Mouse (Mus musculus) heart, adult 8-10 months (tissue): Measurements from ENCODE around the gene Gpr171. TPM values are rescaled to one million over a fixed set of nuclear protein-coding genes. Genes with fewer than 3 reads are reported as not detected.
"Not testable (repeated sequence)": the region's sequence is repeated elsewhere in the genome, so short reads cannot be mapped to it uniquely, and the experiment has no call there.

Experiments
- DNase-seq: peaks from one replicate; pipeline ENCODE4 v3.0.0; 2022; ENCODE audit warnings: low spot score
- total RNA-seq, 4 experiments: library from RNA; stranded (reverse); gene quantifications; 2 replicates each; pipeline ENCODE4 v1.2.4; 2022

Gpr171 gene
- total RNA-seq: under 1 TPM in 2 of 4 experiments, not detected in 2; 0.13 to 0.23 TPM

DNA sequence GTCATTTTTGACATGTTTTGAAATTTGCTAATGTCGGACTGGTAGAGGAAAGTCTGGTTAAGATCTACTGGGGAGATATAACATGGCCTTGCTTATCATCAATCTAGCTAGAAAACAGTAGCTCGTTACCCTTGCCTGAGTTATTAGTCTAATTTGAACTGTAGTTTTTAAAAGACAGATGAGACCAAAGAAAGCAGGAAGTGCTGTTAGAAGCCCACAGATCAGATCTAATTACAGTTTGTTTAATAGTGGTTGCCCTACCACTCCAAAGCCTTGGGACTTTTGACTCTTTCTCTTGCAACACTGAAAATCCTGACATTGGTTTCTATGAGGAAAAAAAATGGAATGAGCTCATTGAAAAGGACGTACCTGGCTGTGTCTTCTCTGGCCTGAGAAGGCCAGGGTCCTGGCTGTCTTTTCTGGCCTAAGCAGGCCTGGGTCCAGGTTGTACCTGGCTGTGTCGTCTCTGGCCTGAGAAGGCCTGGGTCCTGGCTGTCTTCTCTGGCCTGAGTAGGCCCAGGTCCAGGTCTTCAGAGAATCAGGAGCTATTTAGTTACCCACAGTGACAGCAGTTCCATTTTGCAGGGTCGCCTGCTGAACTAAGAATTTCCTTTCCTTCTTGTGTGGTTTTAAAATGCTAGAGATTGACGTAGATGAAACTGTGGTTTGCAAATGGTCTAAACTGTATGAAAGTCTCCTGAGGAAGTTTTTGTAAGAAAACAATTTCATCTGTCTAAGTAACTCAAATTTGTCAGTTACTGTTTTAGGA lies at the start of gene Gpr171:
Gene Gpr171 (minus strand): TSS at position 604 of the 769 bp plus-strand sequence.
- DNase-seq: no peak

DNA sequence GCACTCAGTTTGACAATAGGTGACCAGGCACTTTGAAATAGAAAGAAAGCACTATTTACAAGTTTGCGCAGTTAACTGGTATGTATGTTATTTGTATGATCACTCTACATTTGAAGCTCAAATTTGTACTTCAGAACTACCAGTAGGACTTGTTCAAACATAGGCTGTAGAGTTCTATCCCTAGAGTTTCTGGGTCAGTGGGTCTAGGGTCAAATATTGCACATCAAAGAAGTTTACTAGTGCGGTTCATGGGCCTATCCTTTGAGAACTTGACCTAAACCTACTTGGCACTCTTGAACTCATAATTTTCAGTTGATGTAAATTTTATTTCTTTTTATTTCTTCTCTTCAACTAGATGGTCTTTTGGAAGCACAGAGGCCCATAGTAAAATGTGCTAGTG lies 49.0 kb upstream of the Gpr171 start:
- no peak for DNase-seq

DNA sequence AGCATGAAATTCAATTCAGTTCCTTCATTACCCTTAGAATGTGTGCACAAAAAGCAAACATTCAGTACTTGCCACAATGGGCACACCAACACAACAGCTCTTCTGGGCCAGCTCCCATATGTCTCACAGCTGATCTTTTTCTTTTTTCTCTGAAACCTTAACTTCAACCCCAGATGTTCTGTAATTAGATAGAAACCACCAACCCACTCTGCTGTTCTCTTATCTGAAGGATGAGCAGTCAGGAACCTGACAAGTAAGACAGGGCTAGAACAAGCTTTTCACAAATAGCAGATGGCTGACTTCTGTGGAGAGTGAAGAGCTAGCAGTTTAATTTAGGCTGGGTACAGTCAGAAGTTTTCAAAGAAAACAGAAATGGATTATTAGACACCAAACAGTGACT lies 48.0 kb upstream of the Gpr171 start:
- no peak for DNase-seq

DNA sequence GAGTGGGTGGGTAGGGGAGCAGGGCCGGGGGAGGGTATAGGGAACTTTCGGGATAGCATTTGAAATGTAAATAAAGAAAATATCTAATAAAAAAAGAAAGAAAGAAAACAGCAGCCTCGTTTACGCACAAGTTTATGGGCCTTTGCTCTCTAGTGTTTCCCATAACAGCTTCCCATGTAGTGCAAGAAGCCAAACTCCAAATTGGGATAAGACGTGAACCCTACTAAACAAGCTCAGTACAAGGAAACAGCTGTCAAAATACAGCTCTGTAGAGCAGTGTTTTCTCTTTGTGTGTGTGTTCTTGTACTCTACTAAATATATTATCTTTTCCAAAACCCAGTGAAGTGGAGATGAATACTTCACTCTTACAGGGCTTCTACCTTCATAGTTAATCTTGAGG lies 43.6 kb upstream of the Gpr171 start:
- DNase-seq: no peak

DNA sequence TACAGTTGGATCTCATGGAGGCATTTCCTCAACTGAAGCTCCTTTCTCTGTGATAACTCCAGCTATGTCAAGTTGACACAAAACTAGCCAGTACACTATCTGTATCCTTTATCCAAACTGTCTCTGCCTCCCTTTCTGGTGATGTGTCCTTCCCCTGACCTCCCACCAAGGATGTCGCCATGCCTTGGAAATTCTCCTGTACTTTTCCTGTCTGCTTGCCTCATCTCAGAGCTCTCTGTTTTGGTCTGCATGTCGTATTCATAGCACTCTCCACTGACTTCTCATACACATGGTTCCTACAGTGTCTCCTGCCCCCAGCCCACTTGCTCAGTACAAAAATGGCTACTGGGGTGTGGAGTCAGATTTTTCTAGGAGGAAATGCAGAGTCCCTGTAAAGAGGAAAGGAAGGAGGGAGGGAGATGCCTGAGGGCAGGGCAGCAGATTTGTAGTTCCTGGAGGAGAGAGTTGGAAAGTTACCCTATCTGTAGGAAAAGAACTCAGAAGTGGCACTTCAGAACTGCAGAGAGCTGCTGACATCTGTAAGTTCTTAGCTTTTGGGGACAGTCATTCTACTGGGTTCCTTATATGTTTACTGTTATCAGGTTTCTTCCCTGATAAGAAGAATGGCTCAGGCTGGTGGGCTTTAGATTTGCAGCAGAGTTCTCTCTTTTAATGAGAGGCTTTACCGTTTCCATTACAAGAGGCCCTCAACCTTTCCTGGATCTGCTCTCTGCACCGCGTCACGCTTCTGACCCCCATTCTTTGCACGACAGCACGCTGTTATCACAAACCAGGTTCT lies 40.1 kb upstream of the Gpr171 start:
- DNase-seq: no peak

DNA sequence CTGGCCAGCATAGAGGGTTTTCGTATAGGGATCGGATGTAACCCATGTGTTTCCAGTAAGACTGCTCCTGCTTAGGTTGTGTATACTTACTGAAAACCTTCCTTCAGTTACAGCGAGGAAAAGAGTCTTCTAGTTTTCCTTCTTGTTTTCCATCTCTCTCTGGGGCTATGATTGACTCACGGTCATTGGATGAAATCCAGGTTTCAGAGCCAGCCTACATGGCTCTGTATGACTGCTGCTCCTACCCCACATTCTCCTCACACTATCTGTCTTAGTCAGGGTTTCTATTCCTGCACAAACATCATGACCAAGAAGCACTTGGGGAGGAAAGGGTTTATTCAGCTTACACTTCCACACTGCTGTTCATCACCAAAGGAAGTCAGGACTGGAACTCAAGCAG lies 39.3 kb upstream of the Gpr171 start:
- DNase-seq: not testable (repeated sequence)

DNA sequence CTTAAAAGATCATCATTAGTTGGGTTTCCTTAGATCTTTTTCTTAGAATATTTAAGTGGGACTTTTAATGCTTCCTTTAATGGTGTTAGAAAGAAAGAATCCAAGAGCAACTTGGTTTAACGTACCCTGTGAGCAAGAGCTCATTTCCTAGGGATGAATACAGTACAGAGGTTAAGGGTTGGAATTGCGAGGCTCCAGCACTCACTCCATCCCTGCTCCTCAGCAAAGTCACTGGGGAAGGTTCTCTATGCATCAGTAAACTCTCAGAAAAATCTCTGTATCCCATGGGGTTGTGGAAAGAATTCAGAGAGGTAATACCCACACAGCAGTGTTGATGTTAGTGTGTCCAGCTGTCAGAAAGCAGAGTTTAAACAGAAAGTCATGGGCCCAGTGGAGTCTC lies 38.5 kb upstream of the Gpr171 start:
- no peak for DNase-seq

DNA sequence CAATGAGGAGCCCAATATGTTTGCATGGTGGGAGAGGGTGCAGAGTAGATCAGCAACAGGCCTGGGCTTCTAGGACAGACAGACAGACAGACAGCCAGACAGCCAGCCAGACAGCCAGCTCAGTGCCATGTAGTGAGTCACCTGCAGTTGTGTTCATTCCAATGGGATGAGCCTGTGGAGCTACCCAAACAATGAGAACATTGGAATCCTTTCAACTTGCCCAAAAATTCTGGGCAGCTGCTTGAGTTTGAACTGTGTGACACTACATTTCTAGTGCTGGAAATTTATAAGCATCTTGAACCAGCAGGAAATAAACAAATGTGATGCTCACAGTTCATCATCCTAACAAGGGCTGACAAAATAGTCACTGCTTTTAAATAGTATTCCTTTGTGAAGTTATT lies 38.0 kb upstream of the Gpr171 start:
- DNase-seq: no peak

DNA sequence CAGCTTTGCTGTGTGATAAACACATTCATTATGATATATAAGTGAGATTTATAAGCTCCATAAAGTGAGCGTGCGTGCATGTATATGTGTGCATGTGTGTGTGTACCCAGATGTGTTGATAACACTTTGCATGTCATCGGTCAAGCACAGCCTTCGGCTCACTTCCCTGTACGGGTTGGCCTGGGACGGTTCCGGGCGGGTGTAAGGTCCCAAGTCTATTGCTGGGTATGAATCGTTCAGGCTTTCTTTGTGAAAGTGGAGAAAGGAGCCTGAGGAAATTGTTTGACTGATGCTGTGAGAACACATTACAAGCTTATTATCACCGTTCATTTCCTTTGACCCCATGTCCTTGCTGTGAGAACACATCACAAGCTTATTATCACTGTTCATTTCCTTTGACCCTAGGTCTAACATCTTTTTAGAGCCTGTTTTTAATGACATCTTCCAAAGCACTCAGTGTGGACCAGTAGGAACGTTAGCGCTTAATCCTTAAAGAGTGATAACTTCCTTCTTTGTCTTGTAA lies 37.4 kb upstream of the Gpr171 start:
- no peak for DNase-seq

DNA sequence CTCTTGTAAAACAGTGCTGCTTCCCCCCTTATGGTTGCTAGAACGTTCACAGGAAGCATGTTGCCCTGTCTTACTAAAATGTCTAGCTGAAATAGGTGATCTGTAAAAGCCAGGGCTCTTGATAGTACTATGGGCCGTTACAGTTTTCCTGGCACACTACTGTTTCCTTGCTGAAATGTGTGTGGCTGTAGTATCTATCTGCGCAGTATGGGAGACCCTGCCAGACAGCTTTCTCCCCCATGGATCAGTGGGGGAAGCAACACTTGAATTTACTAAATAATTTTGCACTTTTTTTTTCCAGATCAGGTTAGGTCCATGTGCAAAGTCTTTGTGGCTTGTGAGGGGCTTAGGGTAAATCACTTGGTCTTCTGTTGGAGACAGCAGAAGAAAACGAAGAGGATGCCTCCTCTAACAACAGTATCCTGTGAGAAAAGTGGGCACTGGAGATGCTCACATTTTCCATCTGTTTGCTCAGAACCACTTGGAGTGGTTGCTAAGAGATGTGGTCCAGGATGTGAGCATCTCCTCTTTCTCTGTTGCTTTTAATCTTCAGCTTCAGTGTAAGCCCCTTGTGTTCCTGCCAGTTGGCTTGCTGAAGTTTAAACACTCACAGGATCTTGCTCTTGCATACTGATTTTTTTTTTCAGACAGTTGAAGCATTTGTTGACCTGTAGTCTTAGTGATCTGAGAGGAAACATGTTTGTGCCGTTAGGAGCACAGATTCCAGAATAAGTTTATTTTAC lies 34.5 kb upstream of the Gpr171 start:
- DNase-seq: no peak

DNA sequence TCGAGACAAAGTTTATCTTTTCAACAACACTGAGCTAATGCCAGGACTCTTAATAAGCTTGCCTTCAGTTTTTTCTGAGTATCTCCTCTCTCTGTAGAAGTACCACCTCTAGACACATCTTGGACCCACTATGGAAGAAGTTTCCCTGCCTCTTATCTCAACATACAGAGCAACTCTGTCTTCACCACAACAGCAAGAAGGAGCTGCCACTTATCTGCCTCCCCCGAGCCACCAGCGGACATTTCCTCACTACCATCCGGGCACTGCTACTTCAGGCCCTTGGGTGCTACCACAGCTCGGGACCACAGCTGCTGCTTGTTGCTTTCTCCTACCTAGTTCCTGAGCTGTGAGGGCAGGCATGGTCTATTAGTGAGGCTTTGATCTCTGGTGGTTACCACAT lies 31.6 kb upstream of the Gpr171 start:
- no peak for DNase-seq

DNA sequence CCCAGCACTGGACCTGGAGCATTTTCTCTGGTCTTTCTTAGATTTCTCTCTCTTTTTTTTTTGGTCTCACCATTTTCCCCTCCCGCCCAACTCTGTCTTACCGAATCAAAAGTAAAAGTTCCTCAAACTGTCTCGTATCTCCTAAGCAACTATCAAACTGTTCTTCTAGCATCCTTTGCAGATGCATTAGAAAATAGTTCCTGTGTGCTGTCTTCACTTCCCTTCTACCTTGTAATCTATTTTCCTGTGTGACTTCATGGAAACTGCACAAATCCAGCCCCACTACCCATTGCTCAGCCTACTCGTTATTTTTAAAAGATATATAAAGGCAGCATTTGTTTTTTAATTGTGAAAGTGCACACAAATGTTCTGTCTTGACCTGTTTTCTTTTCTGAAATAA lies 30.3 kb upstream of the Gpr171 start:
- DNase-seq: no peak

DNA sequence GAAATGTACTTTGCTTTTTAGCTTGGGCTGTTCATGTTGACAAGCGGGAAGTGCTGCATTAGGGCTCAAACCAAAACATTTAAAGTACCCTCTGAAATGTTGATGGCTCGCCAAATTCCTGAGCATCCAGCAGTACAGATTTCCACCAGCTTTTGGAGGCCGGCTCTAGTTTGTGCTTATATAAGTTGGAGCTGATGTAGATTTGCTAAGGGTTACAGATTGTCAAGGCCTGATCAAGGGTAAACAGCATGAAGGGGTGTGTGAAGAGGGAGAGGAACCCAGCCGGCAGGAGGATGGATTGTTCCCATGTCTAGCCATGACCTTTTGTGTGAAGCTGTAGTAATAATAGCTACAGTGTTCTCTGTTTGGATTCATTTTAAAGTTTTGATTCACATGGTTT lies 29.5 kb upstream of the Gpr171 start:
- no peak for DNase-seq

DNA sequence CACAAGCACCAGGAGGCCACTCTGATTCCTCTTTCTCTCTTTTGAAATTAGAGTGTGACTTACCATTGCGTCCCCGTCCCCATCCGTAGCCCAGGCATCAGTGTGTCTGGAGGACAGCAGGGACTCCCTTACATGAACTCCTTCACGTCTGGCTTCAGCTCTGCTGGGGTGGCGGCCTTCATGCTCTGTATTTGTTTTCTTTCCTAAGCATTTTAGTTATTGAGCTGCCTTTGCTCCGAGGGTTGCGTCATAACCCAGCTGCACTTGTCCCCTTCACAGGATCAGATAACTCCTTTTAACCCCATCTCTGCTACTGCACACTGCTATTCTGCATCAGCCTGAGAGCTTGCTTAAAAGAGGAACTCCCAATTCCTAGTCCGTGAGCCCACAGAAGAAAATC lies 28.8 kb upstream of the Gpr171 start:
- no peak for DNase-seq

DNA sequence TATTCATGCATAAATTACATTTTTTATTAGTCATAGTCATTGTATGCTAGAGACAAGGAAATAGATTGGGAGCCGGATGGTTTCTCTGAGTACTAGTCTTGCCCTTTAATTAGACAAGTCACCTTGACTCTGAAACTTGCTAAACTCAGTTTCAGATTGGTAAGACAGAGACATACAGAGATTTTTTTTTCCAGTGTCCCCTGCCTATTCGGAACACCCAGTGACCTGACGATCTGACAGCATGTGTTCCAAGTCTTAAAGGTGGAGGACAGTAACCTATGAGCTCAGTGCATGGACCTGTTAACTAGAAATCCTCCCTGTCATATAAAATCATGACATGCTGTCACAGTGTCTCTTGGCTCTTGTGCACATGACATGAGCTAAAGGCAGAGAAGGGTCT lies 27.9 kb upstream of the Gpr171 start:
- no peak for DNase-seq

DNA sequence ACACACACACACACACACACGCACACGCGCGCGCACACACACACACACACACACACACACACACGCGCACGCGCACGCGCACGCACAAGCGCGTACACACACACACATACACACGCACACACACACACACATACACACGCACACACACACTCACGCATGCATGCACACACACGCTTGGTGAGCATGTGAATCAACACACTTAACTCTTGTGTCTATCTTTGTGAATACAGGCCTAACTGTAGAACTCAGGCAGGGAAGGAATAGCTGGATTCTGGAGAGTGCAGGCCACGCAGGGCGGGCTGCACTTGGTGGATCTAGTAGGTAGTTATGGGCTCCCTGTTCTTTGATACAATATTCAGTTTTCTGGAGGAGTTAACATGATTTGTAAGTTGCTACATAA lies 27.1 kb upstream of the Gpr171 start:
- no peak for DNase-seq

DNA sequence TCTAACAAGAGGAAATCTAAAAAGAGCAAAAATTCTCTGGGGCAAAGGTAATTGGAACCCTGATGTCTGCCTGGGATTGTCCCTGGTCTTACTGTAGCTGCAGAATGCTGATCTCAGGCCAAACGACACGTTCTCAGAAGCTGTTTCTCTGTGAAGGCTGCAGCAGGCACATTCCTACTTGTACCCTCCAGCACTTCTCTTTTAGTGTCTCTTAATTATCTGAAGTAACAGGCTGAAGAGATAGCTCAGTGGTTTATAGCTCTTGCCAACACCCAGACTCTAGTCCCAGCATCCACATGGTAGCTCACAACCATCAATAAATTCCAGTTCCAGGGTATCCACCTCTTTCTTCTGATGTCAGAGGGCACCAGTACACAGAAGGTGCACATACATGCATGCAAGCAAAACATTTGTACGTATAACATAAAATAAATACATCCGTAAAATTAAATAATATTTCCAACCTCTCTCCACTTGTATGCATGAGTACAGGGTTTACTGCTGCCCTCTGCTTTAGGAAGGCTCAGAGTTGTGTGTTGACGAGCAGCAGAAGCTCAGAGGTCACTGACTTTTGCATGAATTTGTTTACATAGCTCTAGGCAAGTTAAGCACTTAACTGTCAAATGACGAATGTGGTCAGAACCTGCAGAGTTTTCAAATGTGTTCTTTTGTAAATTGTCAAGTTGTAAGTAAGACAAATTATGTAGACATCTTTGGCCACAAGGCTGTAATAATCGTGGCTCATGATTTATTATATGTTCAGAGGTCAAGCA lies 24.3 kb upstream of the Gpr171 start:
- no peak for DNase-seq

DNA sequence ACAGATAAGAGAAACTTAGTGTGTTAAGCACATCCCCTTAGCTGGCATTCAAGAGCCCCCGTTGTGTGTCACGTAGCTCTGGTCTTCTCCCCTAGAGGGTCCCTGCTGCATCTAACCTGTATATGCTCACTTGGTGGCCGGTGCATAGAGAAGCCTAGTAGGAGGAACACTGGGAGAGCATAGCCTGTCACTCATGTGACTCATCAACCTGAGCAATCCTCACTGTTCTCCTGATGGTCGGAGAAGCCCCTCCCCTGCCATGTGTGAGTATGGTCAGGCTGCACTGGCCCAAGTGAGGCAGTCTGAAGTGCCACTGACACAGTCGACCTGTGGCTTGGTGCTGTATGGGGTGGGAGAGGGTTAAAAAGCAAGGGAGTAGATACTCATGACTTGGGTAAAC lies 23.4 kb upstream of the Gpr171 start:
- DNase-seq: no peak

DNA sequence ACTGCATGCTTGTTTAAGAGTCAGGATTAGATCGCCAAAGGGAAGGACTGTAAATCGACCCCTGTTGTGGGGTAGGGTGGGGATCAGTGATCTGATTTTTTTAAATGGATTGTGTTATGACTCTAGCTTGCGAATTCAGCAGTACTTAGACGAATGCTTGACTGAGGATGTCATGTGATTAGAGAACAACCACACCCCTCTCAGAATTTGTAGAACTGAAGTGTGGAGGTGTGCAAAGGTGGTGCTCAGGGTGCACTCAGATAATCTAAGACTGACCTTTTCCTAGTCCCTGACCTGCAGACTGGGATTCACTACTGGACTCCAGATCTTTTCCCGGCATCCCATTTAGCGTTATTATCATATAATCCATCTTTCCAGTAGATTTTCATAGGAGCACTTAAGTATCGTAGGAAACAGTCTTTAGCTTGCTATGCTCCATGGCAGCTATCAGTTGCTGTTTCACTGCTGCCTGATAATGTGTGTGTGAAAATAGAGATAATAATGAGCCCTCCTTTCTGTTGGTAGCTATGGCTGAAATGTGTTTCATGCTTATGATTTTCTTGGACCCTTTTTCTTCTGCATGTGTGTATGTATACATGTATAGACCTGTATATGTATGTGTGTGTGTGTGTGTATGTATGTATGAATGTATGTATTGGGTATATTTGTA lies 20.3 kb upstream of the Gpr171 start:
- no peak for DNase-seq

DNA sequence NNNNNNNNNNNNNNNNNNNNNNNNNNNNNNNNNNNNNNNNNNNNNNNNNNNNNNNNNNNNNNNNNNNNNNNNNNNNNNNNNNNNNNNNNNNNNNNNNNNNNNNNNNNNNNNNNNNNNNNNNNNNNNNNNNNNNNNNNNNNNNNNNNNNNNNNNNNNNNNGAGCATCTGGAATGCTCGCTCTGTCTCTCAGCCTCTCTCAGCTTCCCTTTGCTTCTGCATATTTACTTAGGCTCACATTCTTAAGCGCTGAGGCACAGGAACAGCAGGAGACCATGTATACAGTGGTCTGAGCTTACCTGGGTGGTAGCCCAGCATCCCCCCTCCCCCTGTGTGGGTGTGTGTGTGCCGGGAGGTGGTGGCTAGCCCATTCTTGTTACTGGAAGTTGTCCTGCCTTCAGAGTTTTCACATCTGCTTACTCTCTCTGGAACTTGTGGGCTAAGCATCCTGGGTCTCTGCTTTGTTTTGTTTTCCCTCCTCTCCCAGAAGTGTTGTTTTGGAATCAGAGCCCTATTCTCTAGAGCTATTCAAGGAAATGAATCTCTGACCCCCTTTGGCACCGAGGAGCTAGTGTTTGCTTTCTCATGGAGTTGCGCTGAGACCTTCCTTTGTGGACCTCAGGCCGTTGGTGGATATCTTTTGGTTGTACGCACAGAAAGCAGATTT lies 19.6 kb upstream of the Gpr171 start:
- peak; percentile 24 for DNase-seq
